Mouse (Mus musculus) ZHBTc4 (cell line): ENCODE data around the gene Med13l.

ENCODE experiments used
- DNase-seq: peaks from one replicate; pipeline ENCODE4 v3.0.0-alpha.2; 2011; ENCODE audit warnings: low read depth, low spot score

Gene Med13l

GRCm38 (mm10) chr5:118560385-118561085 is at the start of gene Med13l:
Gene Med13l, plus strand, starts transcription at chr5:118560679.
- DNase-seq = peak; percentile 68

GRCm38 (mm10) chr5:118510969-118511368 is 49.5 kb upstream of the Med13l start:
- peak; percentile 80 for DNase-seq

GRCm38 (mm10) chr5:118513005-118513404 is 47.5 kb upstream of the Med13l start:
- no peak for DNase-seq

- DNase-seq = peak; percentile 57
Observed at GRCm38 (mm10) chr5:118513629-118514526, 46.6 kb upstream of the Med13l start.

- no peak for DNase-seq
Observed at GRCm38 (mm10) chr5:118514527-118514831, 46.0 kb upstream of the Med13l start.

GRCm38 (mm10) chr5:118514842-118515241 is 45.6 kb upstream of the Med13l start:
- DNase-seq = no peak

- no peak for DNase-seq
Observed at GRCm38 (mm10) chr5:118515280-118515721, 45.2 kb upstream of the Med13l start.

GRCm38 (mm10) chr5:118516066-118516465 is 44.4 kb upstream of the Med13l start:
- no peak for DNase-seq

- DNase-seq = peak; percentile 46
Observed at GRCm38 (mm10) chr5:118516470-118516869, 44.0 kb upstream of the Med13l start.

GRCm38 (mm10) chr5:118520457-118520856 is 40.0 kb upstream of the Med13l start:
- no peak for DNase-seq

- DNase-seq = no peak
Observed at GRCm38 (mm10) chr5:118524400-118524799, 36.1 kb upstream of the Med13l start.

GRCm38 (mm10) chr5:118525634-118526033 is 34.8 kb upstream of the Med13l start:
- no peak for DNase-seq

- no peak for DNase-seq
Observed at GRCm38 (mm10) chr5:118526504-118526903, 34.0 kb upstream of the Med13l start.

- DNase-seq = no peak
Observed at GRCm38 (mm10) chr5:118529241-118529640, 31.2 kb upstream of the Med13l start.

- no peak for DNase-seq
Observed at GRCm38 (mm10) chr5:118532125-118532524, 28.4 kb upstream of the Med13l start.

GRCm38 (mm10) chr5:118532659-118533058 is 27.8 kb upstream of the Med13l start:
- DNase-seq = no peak

GRCm38 (mm10) chr5:118534407-118534921 is 26.0 kb upstream of the Med13l start:
- no peak for DNase-seq

GRCm38 (mm10) chr5:118535130-118535529 is 25.3 kb upstream of the Med13l start:
- no peak for DNase-seq

- no peak for DNase-seq
Observed at GRCm38 (mm10) chr5:118538487-118538886, 22.0 kb upstream of the Med13l start.

GRCm38 (mm10) chr5:118543816-118544215 is 16.7 kb upstream of the Med13l start:
- DNase-seq = no peak

GRCm38 (mm10) chr5:118550493-118550892 is 10.0 kb upstream of the Med13l start:
- DNase-seq = no peak

- no peak for DNase-seq
Observed at GRCm38 (mm10) chr5:118553290-118553689, 7.2 kb upstream of the Med13l start.

GRCm38 (mm10) chr5:118555305-118555704 is 5.2 kb upstream of the Med13l start:
- peak; percentile 88 for DNase-seq
